Mouse (Mus musculus): ENCODE measurements around the gene Dolk. TPM values are rescaled to one million over a fixed set of nuclear protein-coding genes. Genes with fewer than 3 reads are reported as not detected.

Dolk gene
- polyA plus RNA-seq, 1 experiment from 2014 or later: 29.3 TPM

- Histone ChIP-seq H3K4me3 (peak overlapping the region; percentile 77), H3K4me1 (peaks cover 51% of the 10 kb centered on the region), H3K9me3 (no peaks in the 10 kb centered on the region), H3K27ac (peak overlapping the region; percentile 94; the same call in 1 of the 2 replicates), H3K27me3 (ENCODE audit: insufficient read depth, poor library complexity, severe bottlenecking) (no peaks in the 10 kb centered on the region), H3K36me3 (peaks cover 41% of the 10 kb centered on the region)
- WGBS: 71% methylated on average over 3 of the region's 3 CpGs
- DNase-seq (ENCODE audit: low spot score): no peak
These were observed 47.1 kb downstream of the Dolk start for GRCm38 (mm10) chr2:30238906-30239465.

DNA sequence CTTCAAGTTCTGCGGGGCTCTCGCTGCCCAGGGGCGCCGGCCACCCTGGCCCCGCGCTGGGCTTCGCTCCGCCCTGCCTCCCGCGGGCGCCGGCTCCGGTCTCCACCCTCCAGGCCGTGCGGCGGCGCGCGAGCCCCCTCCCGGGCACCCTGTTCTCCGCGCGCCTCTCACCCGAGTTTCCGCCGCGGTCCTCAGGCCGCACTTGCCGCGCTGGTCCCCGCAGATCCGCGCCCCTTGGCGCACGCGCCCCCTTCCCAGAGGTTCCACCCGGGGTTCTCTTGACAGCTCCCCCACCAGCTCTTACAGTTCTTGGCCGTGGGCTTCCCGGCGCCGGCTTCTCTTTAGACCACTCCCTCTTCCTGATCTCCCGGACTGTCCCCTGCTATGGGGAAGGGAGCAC is 48.3 kb downstream of the Dolk start:
- H3K4me3 ChIP-seq: peak overlapping the region; percentile 77
- under 1% methylated on average over 27 of the region's 42 CpGs for WGBS
- no peaks in the 10 kb centered on the region for H3K27me3 ChIP-seq (ENCODE audit: insufficient read depth, poor library complexity, severe bottlenecking)
- H3K4me1 ChIP-seq: peaks cover 48% of the 10 kb centered on the region
- peaks cover 32% of the 10 kb centered on the region for H3K36me3 ChIP-seq
- H3K9me3 ChIP-seq: no peaks in the 10 kb centered on the region
- DNase-seq (ENCODE audit: low spot score): peak; percentile 86
- H3K27ac ChIP-seq: peak overlapping the region; percentile 94

- Histone ChIP-seq H3K4me3 (peak within 1 kb of the TSS; percentile 77), H3K4me1 (peaks cover 43% of the 10 kb centered on the region), H3K27me3 (ENCODE audit: insufficient read depth, poor library complexity, severe bottlenecking) (no peaks in the 10 kb centered on the region), H3K9me3 (no peaks in the 10 kb centered on the region), H3K27ac (peak within 1 kb of the TSS; percentile 94), H3K36me3 (peaks cover 26% of the 10 kb centered on the region)
- under 1% methylated on average over 54 of the region's 67 CpGs for WGBS
- DNase-seq (ENCODE audit: low spot score): peak; percentile 100
These were observed 48.8 kb downstream of the Dolk start, which contains the start of gene Lrrc8a for GRCm38 (mm10) chr2:30237199-30237880. Gene Lrrc8a (plus strand): TSS chr2:30237715.

GRCm38 (mm10) chr2:30236426-30237198 is 49.5 kb downstream of the Dolk start:
- Histone ChIP-seq H3K9me3 (no peaks in the 10 kb centered on the region), H3K4me1 (peaks cover 42% of the 10 kb centered on the region), H3K27ac (peak overlapping the region; percentile 94), H3K4me3 (peak overlapping the region; percentile 77), H3K27me3 (ENCODE audit: insufficient read depth, poor library complexity, severe bottlenecking) (no peaks in the 10 kb centered on the region), H3K36me3 (peaks cover 21% of the 10 kb centered on the region)
- WGBS: 6% methylated on average over 18 of the region's 18 CpGs
- no peak for DNase-seq (ENCODE audit: low spot score)

DNA sequence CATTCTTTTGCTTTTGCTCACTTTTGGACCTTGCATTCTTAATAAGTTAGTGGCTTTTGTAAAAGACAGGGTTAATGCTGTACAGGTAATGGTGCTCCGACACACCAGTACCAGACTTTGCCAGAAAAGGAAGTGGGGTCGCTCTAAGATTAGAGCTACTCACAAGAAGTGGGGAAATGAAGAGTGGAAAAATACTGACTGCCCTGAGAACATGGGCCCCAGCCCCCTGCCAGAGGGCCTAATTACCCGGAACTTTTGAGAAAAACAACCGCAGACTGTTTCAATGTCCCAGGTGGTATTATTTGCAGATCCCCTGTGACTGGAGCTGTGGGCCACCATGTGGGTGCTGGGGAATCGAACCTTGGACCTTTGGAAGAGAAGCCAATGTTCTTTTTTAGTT is 50.5 kb downstream of the Dolk start:
- Histone ChIP-seq H3K27ac (no peak overlapping the region), H3K4me1 (peaks cover 35% of the 10 kb centered on the region), H3K4me3 (no peak overlapping the region), H3K27me3 (ENCODE audit: insufficient read depth, poor library complexity, severe bottlenecking) (no peaks in the 10 kb centered on the region), H3K36me3 (peaks cover 10% of the 10 kb centered on the region), H3K9me3 (no peaks in the 10 kb centered on the region; the same call in 1 of the 2 replicates)
- DNase-seq (ENCODE audit: low spot score): no peak
- 75% methylated on average over 5 of the region's 5 CpGs for WGBS

Other genes with a start within 250 kb of the Dolk start
- gene Wdr34, start 237.5 kb downstream of the Dolk start, polyA plus RNA-seq (2016; fragmentation: Nextera tagmentation; extraction: Ambion mirVana): 17.7 and 22.3 TPM in 2 replicates
- gene Set, start 229.0 kb downstream of the Dolk start, polyA plus RNA-seq (2016; fragmentation: Nextera tagmentation; extraction: Ambion mirVana): 341 and 570 TPM in 2 replicates
- 13.8 and 17.7 TPM in 2 replicates for gene Pkn3, start 208.7 kb downstream of the Dolk start, polyA plus RNA-seq (2016; fragmentation: Nextera tagmentation; extraction: Ambion mirVana)
- gene Zdhhc12, start 192.7 kb downstream of the Dolk start, polyA plus RNA-seq (2016; fragmentation: Nextera tagmentation; extraction: Ambion mirVana): 65.5 and 66.2 TPM in 2 replicates
- gene Zer1, start 161.7 kb downstream of the Dolk start, polyA plus RNA-seq (2016; fragmentation: Nextera tagmentation; extraction: Ambion mirVana): 5.9 and 7.2 TPM in 2 replicates
- 3.9 and 6.8 TPM in 2 replicates for gene Tbc1d13, start 152.6 kb downstream of the Dolk start, polyA plus RNA-seq (2016; fragmentation: Nextera tagmentation; extraction: Ambion mirVana)
- 31.3 and 32.5 TPM in 2 replicates for gene Endog, start 114.8 kb downstream of the Dolk start, polyA plus RNA-seq (2016; fragmentation: Nextera tagmentation; extraction: Ambion mirVana)
- gene Spout1, start 107.9 kb downstream of the Dolk start, polyA plus RNA-seq (2016; fragmentation: Nextera tagmentation; extraction: Ambion mirVana): 52.1 and 72.0 TPM in 2 replicates
- gene Kyat1, start 80.5 kb downstream of the Dolk start, polyA plus RNA-seq (2016; fragmentation: Nextera tagmentation; extraction: Ambion mirVana): 12.8 and 17.2 TPM in 2 replicates
- 20.2 and 34.4 TPM in 2 replicates for gene Lrrc8a, start 48.6 kb downstream of the Dolk start, polyA plus RNA-seq (2016; fragmentation: Nextera tagmentation; extraction: Ambion mirVana)
- gene Gm28035, start 45.8 kb downstream of the Dolk start, polyA plus RNA-seq (2016; fragmentation: Nextera tagmentation; extraction: Ambion mirVana): 0.14 and 0.19 TPM in 2 replicates
- gene Phyhd1, start 20.1 kb downstream of the Dolk start, polyA plus RNA-seq (2016; fragmentation: Nextera tagmentation; extraction: Ambion mirVana): 4.4 and 5.2 TPM in 2 replicates
- not detected in 2 replicates for gene Gm28038, start 5.3 kb downstream of the Dolk start, polyA plus RNA-seq (2016; fragmentation: Nextera tagmentation; extraction: Ambion mirVana)
- gene Nup188, start 63 bp upstream of the Dolk start, polyA plus RNA-seq (2016; fragmentation: Nextera tagmentation; extraction: Ambion mirVana): 45.2 and 46.5 TPM in 2 replicates
- gene Sh3glb2, start 73.0 kb upstream of the Dolk start, polyA plus RNA-seq (2016; fragmentation: Nextera tagmentation; extraction: Ambion mirVana): 101 and 132 TPM in 2 replicates
- gene Miga2, start 77.9 kb upstream of the Dolk start, polyA plus RNA-seq (2016; fragmentation: Nextera tagmentation; extraction: Ambion mirVana): 28.2 and 35.1 TPM in 2 replicates
- 29.9 and 36.1 TPM in 2 replicates for gene Dolpp1, start 105.9 kb upstream of the Dolk start, polyA plus RNA-seq (2016; fragmentation: Nextera tagmentation; extraction: Ambion mirVana)
- 36.1 and 55.2 TPM in 2 replicates for gene Crat, start 129.5 kb upstream of the Dolk start, polyA plus RNA-seq (2016; fragmentation: Nextera tagmentation; extraction: Ambion mirVana)
- gene Ptpa, start 129.7 kb upstream of the Dolk start, polyA plus RNA-seq (2016; fragmentation: Nextera tagmentation; extraction: Ambion mirVana): 129 and 140 TPM in 2 replicates
- 1.00 and 2.2 TPM in 2 replicates for gene Ier5l, start 187.9 kb upstream of the Dolk start, polyA plus RNA-seq (2016; fragmentation: Nextera tagmentation; extraction: Ambion mirVana)

All from heart, embryonic 10.5 days (tissue).